Mouse (Mus musculus) inflammation-experienced regulatory T-cells (primary cell): Measurements from ENCODE around the gene Wdpcp. TPM values are rescaled to one million over a fixed set of nuclear protein-coding genes. Genes with fewer than 3 reads are reported as not detected.

Source experiments
- polyA plus RNA-seq, 2 experiments: library from polyadenylated mRNA; unstranded; fragments of 100-300 nt; shearing (Covaris generic); gene quantifications; one replicate each; pipeline ENCODE4 v1.2.1; 2017

Gene Wdpcp
- 1 to 10 TPM in 1 of 2 experiments, under 1 TPM in 1; 0.26 to 2.1 TPM for polyA plus RNA-seq

DNA sequence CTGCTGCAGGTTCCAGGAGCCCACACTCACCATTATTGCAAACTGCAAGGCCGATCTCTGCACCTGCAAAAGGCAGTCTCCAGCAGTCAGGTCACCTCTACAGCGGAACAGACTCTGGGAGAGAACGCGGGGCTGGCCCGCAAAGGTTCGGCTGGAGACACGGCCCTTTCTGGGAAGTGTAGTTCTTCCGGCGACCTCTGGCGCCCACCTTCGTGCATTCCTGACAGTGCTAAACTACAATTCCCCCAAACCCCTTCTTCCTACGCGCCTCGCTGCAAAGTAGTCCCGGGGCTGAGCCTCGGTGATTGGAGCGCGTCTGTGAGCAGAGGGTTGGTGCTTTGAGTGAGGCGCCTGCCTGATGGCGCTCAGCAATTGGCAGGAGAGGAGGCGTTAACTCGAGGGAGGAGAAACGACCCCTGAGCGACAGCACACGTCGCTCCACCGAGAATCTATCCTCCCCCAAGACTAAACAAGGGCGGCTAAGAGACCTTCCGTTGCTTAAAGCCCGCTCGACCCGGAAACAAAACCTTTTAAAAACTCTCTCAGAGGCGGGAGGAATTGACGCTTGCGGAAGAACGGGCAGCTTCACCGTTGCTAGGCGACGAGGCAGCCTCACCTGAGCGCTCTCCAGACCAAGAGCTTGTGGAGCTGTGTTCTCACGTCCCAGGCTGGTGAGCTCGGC, at the start of gene Wdpcp, which contains the start of gene Mdh1:
Gene Wdpcp, plus strand, starts transcription at position 536 of the 682 bp plus-strand sequence.
Gene Mdh1, minus strand, starts transcription at position 668 of the 682 bp plus-strand sequence.

Other genes starting within 250 kb of the Wdpcp start
- gene Ugp2, start 201.0 kb upstream of the Wdpcp start, polyA plus RNA-seq: 10 to 100 TPM; 52.2 to 59.2 TPM
- gene Mdh1, start 132 bp downstream of the Wdpcp start, polyA plus RNA-seq: 100 to 1,000 TPM; 286 to 326 TPM